Mouse (Mus musculus): ENCODE data around the gene Syne4.

DNA sequence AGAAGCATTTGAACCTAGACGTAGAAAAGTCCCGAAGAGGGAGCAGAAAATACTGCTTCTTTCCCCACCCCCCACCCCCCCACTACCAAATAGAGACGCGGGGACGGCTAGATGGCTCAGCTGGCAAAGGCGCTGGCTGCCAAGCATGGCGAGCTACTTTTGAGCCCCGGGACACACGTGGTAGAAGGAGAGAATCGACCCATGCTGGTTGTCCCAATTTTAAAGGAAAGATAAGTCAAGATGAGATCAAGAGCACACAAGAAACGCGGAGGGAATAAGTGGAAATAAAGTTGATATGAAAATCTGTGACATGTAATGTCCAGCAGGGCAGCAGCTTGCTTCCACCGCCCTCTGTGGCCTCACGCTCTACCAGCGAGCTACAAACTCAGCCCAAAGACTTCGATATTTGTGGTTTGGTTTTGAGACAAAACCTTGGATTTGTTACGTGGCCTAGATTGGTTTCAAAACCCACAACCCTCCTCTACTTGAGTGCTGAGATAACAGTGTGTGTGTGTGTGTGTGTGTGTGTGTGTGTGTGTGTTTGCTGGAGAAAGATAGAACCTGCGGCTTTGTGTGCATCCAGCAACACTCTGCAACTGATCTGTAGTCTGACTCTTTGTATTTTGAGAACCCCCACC is 18.1 kb downstream of the Syne4 start:
- TF ChIP-seq CTCF (IDR thresholded peaks at IDR 0.05) (no peak), POLR2A (IDR thresholded peaks at IDR 0.05; ENCODE audit: insufficient read depth, low read depth, low read length) (no peak)
